Mouse (Mus musculus): ENCODE measurements around the gene Bcor.

Gene Bcor

GRCm38 (mm10) chrX:12126408-12127105 lies 33.6 kb downstream of the Bcor start:
- no peak for DNase-seq (ENCODE audit: low spot score)

- no peak for DNase-seq (ENCODE audit: low spot score)
Measured at GRCm38 (mm10) chrX:12124571-12124970, 35.6 kb downstream of the Bcor start.

GRCm38 (mm10) chrX:12123687-12124087 lies 36.5 kb downstream of the Bcor start:
- DNase-seq (ENCODE audit: low spot score), result no peak

GRCm38 (mm10) chrX:12122594-12123331 lies 37.4 kb downstream of the Bcor start:
- no peak for DNase-seq (ENCODE audit: low spot score)

- no peak for DNase-seq (ENCODE audit: low spot score)
Measured at GRCm38 (mm10) chrX:12119476-12119875, 40.7 kb downstream of the Bcor start.

GRCm38 (mm10) chrX:12116128-12116527 lies 44.0 kb downstream of the Bcor start:
- no peak for DNase-seq (ENCODE audit: low spot score)

GRCm38 (mm10) chrX:12112166-12112565 lies 48.0 kb downstream of the Bcor start:
- DNase-seq (ENCODE audit: low spot score), result no peak

GRCm38 (mm10) chrX:12110518-12110917 lies 49.6 kb downstream of the Bcor start:
- DNase-seq (ENCODE audit: low spot score), result no peak

GRCm38 (mm10) chrX:12105358-12105757 lies 54.8 kb downstream of the Bcor start:
- no peak for DNase-seq (ENCODE audit: low spot score)

GRCm38 (mm10) chrX:12096783-12097526 lies 63.2 kb downstream of the Bcor start:
- DNase-seq (ENCODE audit: low spot score), result no peak

- no peak for DNase-seq (ENCODE audit: low spot score)
Measured at GRCm38 (mm10) chrX:12093371-12093770, 66.8 kb downstream of the Bcor start.

- DNase-seq (ENCODE audit: low spot score), result no peak
Measured at GRCm38 (mm10) chrX:12091431-12092061, 68.6 kb downstream of the Bcor start.

GRCm38 (mm10) chrX:12090871-12091404 lies 69.2 kb downstream of the Bcor start:
- peak; percentile 31 for DNase-seq (ENCODE audit: low spot score)

GRCm38 (mm10) chrX:12090151-12090870 lies 69.8 kb downstream of the Bcor start:
- DNase-seq (ENCODE audit: low spot score), result no peak

GRCm38 (mm10) chrX:12089353-12090081 lies 70.6 kb downstream of the Bcor start:
- no peak for DNase-seq (ENCODE audit: low spot score)

GRCm38 (mm10) chrX:12089027-12089340 lies 71.2 kb downstream of the Bcor start:
- DNase-seq (ENCODE audit: low spot score), result no peak

GRCm38 (mm10) chrX:12088301-12089026 lies 71.7 kb downstream of the Bcor start:
- peak; percentile 11 for DNase-seq (ENCODE audit: low spot score)

- DNase-seq (ENCODE audit: low spot score), result peak; percentile 9
Measured at GRCm38 (mm10) chrX:12087511-12088300, 72.4 kb downstream of the Bcor start.
